Mouse (Mus musculus) cerebellum, adult 9-10 months (tissue): ENCODE measurements around the gene Vti1a.

Source experiments
- DNase-seq: peaks from one replicate; pipeline ENCODE4 v3.0.0; 2022

Vti1a gene

GRCm38 (mm10) chr19:55564104-55564938, 248.2 kb downstream of the Vti1a start:
- DNase-seq, result no peak

DNA sequence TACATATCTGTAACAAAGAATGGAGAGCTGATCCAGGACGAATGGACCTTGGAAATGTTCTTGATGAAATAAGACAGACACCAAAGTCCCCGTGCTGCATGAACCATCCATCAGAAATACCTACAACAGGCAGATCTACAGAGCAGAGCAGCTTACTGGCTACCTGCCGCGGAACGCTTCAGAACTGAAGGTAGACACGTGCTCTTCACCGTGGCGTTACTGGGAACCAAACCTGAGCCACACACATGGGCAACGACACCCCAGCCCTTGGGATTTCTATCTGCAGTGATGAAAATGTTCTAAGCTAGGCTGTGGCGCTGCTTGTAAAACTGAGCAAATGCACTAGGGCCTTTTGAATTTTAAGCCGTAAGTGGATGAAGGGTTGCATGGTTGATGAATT, 249.0 kb downstream of the Vti1a start:
- no peak for DNase-seq

DNA sequence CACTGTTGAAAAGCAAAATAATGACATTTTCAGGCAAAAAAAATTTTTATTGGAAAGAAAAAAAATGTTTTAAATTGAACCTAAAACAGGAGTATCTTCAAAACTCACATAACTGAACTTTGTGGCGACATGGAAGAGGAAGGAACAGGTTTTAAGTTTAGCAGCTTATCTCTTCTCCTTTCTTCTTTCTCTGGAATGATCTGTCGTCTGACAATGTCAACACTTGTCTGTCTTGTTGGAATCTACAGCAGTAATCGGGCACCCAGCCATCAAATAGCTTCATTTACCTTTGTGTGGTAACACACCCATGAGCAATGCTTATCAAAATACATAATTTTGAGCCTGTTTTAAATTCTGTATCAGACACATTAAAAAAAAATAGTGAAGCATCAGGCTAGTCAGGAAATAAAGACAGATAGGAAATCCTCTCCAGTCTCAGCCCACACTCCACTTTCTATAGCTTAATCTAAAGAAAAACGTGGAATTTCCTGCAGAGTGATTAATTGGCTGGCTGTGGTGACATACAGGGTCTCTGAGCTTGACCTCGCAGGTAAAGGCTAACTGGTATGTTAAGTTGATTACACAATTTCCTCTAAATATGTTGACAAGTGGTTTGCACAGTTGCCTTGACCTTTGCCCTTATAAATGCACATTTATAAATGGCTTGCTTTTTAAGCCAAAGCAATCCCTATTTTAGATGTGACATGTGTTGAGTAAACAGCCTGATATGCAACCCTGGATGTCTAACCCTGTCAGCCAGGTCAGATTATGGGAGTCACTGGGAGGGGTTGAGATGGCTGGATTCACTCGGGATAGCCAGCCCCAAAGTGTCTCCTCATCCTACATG, 249.7 kb downstream of the Vti1a start:
- no peak for DNase-seq

DNA sequence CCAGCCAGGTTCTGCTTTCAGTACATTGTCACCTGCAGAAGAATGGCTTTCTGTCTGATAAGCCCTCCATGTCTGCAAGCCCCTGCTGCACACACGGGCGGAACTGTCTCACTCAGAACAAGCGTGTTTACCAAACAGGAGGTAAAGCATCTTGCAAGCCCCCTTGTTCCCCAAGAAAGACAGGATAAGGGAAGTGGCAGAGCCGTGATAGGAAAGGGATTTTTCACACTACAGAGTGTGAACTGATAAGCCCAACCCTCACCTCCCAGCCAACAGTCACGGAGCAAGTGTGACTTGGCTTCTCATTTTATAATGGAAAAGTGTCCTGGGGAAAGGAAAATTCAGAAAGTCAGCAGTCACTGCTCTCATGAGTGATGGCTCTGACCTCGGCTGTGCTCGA, 253.0 kb downstream of the Vti1a start:
- DNase-seq, result no peak

GRCm38 (mm10) chr19:55569894-55570293, 253.8 kb downstream of the Vti1a start:
- no peak for DNase-seq

DNA sequence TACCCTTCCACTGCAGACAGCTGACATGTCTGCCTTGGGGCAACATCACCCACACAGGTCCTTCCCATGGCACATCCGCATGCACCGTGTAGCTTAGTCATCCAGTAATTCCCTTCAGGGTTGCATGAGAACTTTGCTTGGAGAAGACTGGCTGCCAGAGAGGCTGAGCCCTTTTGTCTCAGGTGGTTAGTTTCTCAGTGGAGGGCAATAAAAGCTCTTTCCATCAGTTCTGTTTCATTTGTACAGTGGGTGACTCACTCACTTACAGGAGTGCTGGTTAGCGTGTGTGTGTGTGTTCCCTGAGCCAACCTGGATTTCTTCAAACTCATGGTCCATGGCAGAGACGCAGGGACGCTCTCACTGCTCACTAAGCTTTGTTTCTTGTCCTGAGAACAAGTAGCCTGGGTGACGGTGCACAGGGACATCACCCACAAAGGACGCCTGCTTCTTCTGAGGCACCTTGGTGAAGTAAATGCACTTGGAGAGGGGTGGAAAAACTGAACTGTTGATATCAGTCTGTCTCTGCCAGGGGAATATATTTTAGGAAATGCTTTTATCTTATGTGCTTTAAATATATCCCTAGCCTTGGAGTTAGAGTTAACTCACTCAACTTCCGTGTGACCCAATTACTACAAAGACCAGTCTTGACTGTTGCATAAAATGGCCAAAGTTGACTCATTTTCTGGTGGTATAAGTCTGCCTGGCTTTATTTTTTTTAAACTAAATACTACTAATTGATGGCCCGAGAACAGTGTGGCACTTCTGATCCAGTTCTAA, 254.6 kb downstream of the Vti1a start:
- DNase-seq, result no peak

- no peak for DNase-seq
Observed at GRCm38 (mm10) chr19:55571486-55571885, 255.4 kb downstream of the Vti1a start.

- no peak for DNase-seq
Observed at GRCm38 (mm10) chr19:55577306-55578042, 261.4 kb downstream of the Vti1a start.

DNA sequence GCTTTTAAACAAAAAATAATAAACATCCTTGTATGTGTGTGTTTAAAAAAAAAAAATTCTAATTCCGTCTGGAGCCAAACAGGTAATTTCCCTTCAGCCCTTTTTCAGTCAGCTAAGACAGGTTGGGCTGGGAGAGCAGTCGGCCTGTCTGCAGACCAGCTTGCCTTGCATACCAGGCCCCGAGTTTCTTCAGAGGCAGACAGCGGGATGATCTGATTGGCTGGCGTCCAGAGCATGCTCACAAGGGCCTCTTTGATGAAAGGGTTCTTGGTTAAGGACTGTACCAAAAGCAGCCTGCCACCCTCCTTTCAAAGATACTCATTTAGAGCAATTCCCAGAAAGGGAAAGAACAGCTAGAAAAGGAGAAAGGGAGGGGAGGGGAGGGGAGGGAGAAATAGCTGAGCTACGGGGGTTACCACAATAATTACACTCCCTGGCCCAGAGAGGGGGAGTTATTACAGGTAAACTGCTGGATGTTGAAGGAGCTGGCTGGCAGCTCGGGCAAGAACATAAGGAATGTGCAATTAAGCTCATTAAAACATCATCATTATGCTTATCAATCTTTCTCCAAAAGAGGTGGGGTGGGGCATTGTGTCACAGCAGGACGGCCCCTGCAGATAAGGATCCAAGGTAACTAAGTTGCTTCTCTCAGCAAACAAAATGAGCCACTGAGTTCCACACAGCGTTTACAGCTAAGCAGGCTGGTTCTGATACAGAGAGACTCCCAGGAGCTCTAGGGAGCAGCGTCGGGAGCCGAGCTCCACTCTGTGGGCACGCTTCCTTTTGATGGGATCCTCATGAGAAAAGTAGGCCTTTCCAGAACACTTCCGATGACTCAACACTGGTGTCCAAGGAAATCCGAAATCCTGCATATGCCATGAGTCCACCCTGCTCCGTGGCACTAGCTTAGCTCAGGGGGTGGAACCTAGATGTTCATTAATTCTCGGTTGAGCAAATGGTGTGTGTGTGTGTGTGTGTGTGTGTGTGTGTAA, 262.3 kb downstream of the Vti1a start:
- DNase-seq, result no peak

DNA sequence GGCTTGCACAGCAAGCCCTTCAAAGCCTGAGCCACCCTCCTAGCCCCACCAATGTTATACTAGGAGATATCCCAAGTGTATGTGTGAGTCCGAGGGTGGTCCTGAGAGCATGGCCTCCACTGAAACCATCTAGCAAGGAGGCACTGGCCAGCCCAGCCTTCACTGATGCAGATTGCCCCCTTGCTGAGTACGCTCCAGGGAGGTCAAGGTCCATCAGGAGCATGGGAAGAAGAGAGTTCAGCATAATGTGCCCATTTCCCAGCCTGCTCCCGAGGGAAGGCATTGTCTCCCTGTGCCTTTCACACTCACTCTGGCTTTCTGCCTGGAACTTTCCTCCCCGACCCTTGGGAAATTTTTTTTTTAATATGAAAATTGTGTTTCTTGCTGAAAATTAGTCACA, 263.2 kb downstream of the Vti1a start:
- no peak for DNase-seq

DNA sequence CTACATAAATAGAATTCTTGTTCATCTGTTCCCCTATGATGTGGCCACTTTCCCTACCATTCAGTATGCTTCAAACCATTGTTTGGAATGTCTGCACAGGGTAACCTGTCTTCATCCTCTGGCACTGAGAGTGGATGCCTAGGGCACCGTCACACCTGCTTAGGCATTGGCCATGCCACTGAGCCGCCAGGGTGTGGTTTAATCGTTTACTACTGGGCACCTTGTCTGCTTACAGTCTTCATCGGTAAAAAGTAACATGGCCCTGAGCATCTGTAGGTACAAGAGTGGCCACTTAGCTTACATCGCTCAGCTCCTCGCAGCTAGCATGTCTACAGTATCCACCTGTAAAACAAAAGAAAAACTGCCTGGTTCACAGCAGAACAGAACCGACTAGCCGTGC, 264.1 kb downstream of the Vti1a start:
- no peak for DNase-seq

- no peak for DNase-seq
Observed at GRCm38 (mm10) chr19:55580667-55581066, 264.6 kb downstream of the Vti1a start.

DNA sequence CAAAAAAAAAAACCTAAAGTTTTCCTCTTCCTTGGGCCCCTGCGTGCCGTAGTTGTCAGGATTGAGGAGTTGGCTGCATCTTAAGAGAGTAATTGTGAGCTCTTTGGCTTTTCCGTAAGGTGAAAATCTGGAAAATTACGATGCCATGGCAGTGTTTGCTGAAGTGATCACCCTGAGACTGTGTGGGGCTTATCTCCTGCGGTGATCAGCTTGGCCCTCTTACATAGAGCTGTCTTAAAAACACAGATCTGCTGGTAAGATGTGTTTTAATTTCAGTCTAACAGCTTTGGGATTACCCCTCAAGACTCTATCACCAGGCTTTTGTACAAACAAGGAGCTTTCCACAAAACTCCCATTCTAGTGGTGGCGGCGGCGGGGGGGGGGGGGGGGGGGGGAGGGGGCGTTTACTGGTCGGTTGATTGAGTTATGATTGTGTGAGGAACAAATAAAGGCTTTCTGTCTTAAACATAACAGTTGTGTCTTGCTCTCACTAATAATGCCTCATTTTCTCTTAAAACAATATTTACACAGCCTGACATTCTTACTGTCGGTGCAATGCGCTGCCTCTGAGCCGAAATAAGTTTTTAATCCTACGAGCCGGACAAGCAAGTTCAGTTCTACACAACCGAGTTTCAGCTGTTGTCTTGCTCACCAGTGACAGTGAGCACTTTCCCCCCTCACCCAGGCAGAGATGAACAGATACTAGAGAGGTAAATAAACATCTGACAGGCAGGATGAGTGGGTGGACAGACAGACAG, 267.0 kb downstream of the Vti1a start:
- DNase-seq, result no peak

GRCm38 (mm10) chr19:55585270-55586224, 269.5 kb downstream of the Vti1a start:
- no peak for DNase-seq

DNA sequence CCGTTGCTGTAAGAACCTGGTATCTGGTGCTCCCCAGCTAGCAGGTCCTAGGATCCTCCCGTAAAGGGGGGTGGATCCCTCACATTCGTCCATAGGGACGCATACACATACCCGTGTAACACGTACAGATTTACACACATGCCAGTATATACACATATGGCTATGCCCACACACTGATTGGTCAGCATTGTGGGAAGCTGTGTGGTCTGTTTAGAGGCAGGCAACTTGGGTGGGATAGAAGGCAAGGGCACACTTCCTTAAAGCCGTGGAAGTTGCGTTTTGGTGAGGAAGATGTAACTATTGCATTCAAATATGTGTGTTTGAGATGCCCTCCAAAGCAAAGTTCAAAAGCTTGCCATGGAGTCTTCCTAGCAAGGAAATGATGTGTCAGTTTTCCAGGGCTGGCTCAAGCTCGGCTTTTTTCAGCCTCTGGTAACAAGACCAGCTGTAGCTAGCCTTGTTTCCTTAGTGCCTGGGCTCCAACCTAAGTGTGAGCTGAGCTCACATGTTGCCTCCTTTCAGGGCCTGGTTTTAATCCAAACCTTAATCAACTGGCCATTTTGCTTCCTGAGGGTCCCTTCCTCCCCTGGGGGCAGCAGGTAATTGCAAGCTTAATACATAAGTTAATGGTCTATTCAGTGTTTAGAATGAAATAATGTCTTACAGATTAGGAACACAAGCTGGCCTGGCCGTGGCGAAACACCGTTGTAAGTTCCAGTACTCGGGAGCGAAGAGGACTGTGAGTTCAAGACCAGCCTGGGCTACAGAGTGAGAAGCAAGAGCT, 271.7 kb downstream of the Vti1a start:
- no peak for DNase-seq

DNA sequence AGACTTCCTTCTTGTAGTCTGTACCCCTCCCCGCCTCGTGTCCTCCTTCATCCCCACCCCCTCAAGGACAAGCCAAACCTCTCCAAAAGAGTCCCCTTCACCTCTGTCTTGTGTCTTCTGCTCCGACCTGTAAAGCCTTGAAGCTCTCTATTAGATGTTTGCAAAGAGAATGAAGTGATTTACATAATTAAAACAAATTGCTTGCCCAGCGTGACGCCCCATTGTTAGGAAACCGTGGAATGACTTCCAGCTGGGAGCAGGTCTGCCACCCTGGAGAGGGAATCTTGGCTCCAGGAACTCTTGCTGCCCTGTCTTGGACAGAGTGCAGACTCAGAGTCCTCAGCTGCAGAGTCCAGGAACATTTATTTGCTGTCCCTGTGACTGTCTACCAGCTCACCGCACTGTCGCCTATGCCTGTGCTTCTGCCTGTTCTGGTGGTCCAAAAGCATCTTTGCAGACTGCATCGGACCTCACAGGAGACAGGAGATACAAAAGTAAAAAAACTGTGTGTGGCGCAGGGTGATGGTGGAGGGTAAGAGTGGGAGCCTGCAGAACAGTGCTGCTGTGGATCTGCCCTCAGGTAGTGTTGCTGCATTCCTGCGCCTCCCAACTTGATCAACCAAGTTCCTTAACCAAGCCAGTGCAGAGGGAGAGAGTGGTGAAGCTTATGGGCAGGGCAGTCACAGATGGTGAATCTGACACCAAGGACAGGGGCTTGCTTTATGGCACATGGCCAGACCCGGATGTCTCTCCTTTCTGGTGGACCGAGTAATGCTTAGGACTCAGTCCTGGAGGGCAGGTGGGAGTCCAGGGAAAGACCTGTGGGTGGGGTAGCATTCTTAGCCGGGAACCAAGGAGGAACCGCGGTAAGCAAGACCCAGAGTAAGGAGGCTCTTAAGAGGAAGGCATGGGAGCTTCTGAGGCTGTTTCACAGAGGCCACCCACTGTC, 273.1 kb downstream of the Vti1a start:
- DNase-seq, result no peak
